Mouse (Mus musculus): ENCODE measurements around the gene Igfals.

DNA sequence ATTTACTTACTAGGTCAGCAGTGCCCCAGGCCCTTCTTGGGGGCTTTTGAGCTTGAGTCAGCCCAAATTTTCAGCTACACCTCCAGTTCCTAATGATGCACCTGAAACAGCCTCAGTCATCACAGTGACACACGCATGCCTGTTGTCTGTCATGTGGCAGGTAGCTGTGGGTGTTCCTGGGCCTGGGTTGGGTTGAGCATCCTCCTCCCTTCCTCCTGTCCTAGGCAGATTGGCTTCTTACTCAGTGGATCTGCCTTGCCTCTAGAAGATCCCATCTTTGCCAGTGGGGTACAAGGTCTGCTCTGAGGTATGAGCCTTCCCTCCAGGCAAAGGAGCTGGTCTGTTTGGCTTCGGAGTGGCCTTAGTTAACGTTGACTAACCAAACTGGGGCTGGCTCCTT lies 23.1 kb downstream of the Igfals start:
- TF ChIP-seq CTCF (IDR thresholded peaks at IDR 0.05; ENCODE audit: low read depth, low read length) (no peak), GATA1 (IDR thresholded peaks at IDR 0.05; ENCODE audit: borderline replicate concordance, low read length) (no peak), POLR2AphosphoS5 (IDR thresholded peaks at IDR 0.05; ENCODE audit: insufficient replicate concordance, low read depth, low read length) (peak; percentile 78; the same call in 1 of the 2 replicates), TAL1 (conservative IDR thresholded peaks at IDR 0.05; ENCODE audit: low read depth, low read length) (no peak), GATA2 (IDR thresholded peaks at IDR 0.05; ENCODE audit: borderline replicate concordance, low read depth, low read length) (no peak)

Data from G1E (cell line).